Mouse (Mus musculus) T-helper 2 cell (primary cell): ENCODE measurements around the gene Agap1.

ENCODE experiments used
- in situ Hi-C: fragments of 300-600 bp; cut with MboI, MseI; formaldehyde crosslinking; loops from one replicate; pipeline ENCODE4 v1.15.1; 2025; ENCODE audit warnings: high pct_unique_total_duplicates

Gene Agap1

DNA sequence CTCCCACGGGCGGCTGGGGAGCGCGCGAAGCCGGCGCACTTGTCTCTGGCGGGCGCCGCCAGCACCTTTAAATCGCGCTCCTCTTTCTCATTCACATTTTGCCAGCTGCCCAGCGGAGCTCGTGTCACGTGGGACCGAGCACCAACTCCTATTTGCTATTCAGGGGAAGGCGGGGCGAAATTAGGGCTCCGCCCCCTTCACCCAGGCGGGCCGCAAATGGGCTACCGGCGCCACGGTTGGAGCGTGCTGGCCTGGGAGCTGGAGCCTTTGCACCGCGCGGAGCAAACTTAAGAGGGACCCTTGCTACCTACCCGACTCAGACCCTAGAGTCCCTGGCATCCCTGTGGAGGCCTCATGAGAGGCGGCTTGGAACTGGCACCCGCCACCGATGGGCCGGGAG, 476.5 kb downstream of the Agap1 start, which contains the start of gene Gbx2:
Gene Gbx2, minus strand, starts transcription at position 60 of the 400 bp plus-strand sequence.
- in situ Hi-C loops: no loop called here

- in situ Hi-C loops: no loop called here
Measured at GRCm38 (mm10) chr1:89932021-89932423, 477.4 kb downstream of the Agap1 start.

DNA sequence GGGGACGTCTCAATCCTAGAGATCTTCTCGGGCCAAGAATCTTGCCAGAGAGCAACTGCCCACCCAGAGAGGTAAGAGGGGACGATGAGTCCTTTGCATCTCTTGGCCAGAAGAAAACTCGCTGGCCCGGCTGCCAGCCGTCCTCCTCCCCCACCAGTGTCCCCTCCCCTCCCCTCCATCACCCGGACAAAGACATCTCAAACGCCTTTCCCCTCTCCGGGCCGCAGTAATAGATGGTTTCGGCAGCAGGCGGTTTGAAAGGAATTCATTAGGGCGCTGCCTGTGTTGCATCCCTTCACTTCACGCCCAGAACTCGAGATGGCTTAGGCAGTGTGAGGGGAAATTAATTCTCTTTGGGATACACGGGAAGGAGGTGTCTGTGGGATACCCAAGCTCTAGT, 478.0 kb downstream of the Agap1 start:
- in situ Hi-C loops: no loop called here

DNA sequence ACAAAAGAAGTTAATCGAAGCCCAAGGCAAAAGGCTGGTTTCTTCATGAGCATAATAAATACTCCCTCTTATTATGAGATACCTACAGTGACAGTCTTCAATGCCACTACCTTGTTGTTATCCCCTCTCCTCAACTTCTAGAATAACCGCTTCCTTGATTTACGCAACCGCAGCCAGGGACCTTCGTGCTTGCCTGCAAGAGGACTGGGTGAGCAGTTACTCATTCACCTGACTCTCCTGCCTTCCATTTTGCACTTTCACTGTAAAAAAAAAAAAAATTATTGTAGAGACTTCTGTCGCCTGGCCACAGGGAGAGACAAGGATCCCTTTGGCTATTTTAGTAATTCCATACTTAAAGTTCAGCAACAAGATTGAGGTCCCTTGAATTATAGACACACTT, 478.4 kb downstream of the Agap1 start:
- in situ Hi-C loops: no loop called here

GRCm38 (mm10) chr1:89933786-89934185, 479.2 kb downstream of the Agap1 start:
- in situ Hi-C loops: no loop called here

- in situ Hi-C loops: no loop called here
Measured at GRCm38 (mm10) chr1:89934316-89935260, 480.0 kb downstream of the Agap1 start.

- in situ Hi-C loops: no loop called here
Measured at GRCm38 (mm10) chr1:89935493-89936348, 481.1 kb downstream of the Agap1 start.

- in situ Hi-C loops: no loop called here
Measured at GRCm38 (mm10) chr1:89938884-89939595, 484.4 kb downstream of the Agap1 start.

DNA sequence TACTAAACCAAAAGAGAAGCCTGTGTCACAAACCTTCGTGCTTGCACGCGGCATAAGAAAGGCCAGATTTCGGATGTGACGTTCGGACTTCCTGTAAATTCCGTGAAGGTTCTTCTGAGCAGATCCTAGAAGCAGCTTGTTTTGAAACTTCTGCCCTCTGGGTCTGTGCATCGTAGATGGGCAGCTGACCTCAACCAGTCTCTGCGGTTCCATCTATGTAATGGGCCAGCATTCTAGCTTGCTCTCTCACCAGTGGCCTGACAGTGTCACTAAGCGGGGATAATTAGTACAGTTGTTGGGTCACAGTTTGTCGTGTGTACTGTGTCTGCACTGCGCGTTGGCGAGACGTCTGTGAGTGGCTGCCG, 485.0 kb downstream of the Agap1 start:
- in situ Hi-C loops: no loop called here

DNA sequence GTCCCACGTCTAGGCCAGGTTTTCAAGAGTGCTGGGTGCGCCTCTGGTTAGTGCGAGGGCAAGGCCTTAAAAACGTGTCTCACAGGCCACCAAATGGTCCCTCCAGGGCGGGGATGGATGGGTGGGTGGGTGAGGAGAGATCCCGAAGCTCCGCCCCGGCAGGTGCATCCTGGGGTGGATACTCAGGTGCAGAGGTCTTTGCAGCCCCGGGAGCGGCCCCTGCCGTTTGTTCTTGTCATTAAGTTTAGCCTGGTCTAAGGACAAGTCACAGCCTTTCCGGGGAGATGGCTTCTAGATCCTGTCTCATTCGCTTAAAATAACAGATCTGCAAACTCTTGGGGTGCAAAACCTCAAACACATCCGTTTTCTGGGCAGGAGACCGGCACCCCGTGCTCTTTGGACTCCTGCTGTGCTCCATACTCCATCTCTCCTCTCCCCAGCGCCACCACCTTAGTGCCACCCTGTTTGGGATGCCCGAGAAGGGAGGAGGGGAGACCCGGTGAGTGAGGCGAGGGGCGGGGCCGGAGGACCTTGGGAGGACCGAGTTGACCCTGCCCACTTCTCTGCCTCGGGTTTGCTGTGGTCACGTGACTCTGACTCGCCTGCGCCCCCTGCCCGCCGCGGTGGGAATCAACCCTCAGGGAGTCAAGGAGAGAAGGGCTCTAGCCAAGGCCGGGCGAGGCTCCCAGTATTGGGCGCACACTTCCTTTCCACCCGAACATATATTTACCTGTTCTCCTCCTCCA, 485.5 kb downstream of the Agap1 start:
- in situ Hi-C loops: no loop called here

GRCm38 (mm10) chr1:89940961-89941524, 486.4 kb downstream of the Agap1 start:
- in situ Hi-C loops: no loop called here

- in situ Hi-C loops: no loop called here
Measured at GRCm38 (mm10) chr1:89941701-89942381, 487.2 kb downstream of the Agap1 start.

GRCm38 (mm10) chr1:89942395-89942976, 487.9 kb downstream of the Agap1 start:
- in situ Hi-C loops: no loop called here

GRCm38 (mm10) chr1:89943202-89943601, 488.6 kb downstream of the Agap1 start:
- in situ Hi-C loops: no loop called here
